Mouse (Mus musculus) E14TG2a.4 (cell line): Measurements from ENCODE around the gene Bbs10.

ENCODE experiments used
- CTCF ChIP-seq: conservative IDR thresholded peaks from 2 replicates; pipeline ENCODE4 v1.5.1; 2014; ENCODE audit warnings: low read length
- NANOG ChIP-seq: IDR thresholded peaks from 2 replicates; pipeline ENCODE4 v1.6.1; 2014; ENCODE audit warnings: borderline replicate concordance, low read length, mixed read lengths
- POU5F1 ChIP-seq: IDR thresholded peaks from 2 replicates; pipeline ENCODE4 v1.6.1; 2014; ENCODE audit warnings: low read length, borderline replicate concordance

DNA sequence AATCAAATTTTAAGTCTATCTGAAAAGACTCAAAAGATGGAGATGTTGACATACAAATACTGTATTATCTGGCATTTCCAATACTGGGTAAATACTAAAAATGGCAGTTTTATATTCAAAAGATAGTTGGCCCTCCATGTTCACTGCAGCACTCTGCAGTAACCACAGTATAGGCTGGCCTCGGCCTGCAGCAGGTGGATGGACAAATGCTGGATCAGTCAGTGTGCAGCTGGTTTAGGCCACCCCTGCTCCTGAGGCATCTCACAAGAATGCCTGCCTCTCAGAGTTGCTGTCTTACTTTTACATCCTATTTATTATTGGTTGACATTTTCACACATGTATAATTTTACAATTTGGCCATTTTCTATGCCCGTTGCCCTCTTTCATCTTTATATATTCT is 22.7 kb upstream of the Bbs10 start:
- no peak for TF ChIP-seq CTCF
- no peak for TF ChIP-seq POU5F1
- no peak for TF ChIP-seq NANOG
